Comparison of ENCODE assay signal across 20 mouse cellular contexts in genomic region chr5:38553491-38553890, GRCm38 (mm10). TPM values are rescaled to one million over a fixed set of nuclear protein-coding genes. Genes with fewer than 3 reads are reported as not detected.
A peak's percentile ranks its signal among the peaks of the same experiment; 100 is the strongest.
DNase-seq lines count a peak whose midpoint lies in the region; ATAC-seq and TF ChIP-seq lines count a peak whose summit lies in the region.
"Had no signal": no experiment of that assay in that cellular context is flagged by ENCODE, and none has a peak within 500 bp of the region (broad histone marks: within the 10 kb centered on the region; RNA-seq: fewer than 3 reads in every experiment).

No protein-coding gene starts in this region.

- H3K27ac ChIP-seq in gastrocnemius, adult 2 months, result peak overlapping the region; percentile 68
- peak overlapping the region in 1 of 2 experiments; percentile 64; a peak in 2 of 4 replicates for H3K27ac ChIP-seq in heart, embryonic 14.5 days (replicated peaks in 1 of 2; ENCODE audit: control insufficient read depth in 1 of 2, insufficient read depth in 1 of 2, low read depth in 2 of 2, low read length in 2 of 2)
- no peak overlapping the region for H3K27ac ChIP-seq in limb, embryonic 10.5 days
- H3K27ac ChIP-seq: forebrain, embryonic 12.5 days; hindbrain, embryonic 13.5 days; left cerebral cortex, adult 2 months; liver, embryonic 15.5 days; lung, embryonic 15.5 days; midbrain, embryonic 10.5 days; neural tube, embryonic 15.5 days had no signal

- no peaks in the 10 kb centered on the region for H3K27me3 ChIP-seq in heart, embryonic 14.5 days (ENCODE audit: control insufficient read depth, insufficient read depth, low read length)
- H3K27me3 ChIP-seq in E14TG2a.4 (ENCODE audit: insufficient read depth, low read length) (no peaks in the 10 kb centered on the region), myocyte (ENCODE audit: control insufficient read depth, insufficient read depth, insufficient read length) (no peaks in the 10 kb centered on the region)
- no peaks in the 10 kb centered on the region for H3K27me3 ChIP-seq in limb, embryonic 10.5 days (ENCODE audit: low read depth, poor library complexity, severe bottlenecking)
- H3K27me3 ChIP-seq: forebrain, embryonic 12.5 days; hindbrain, embryonic 13.5 days; liver, embryonic 15.5 days; lung, embryonic 15.5 days; neural tube, embryonic 15.5 days had no signal

- ATAC-seq in heart, embryonic 14.5 days (ENCODE audit: insufficient number of reproducible peaks, insufficient read depth, low FRiP score, low read depth), result no peak
- ATAC-seq: midbrain, embryonic 16.5 days had no signal

- H3K9me3 ChIP-seq in heart, embryonic 14.5 days (ENCODE audit: control insufficient read depth, low read length), result no peaks in the 10 kb centered on the region
- no peaks in the 10 kb centered on the region for H3K9me3 ChIP-seq in E14TG2a.4 (ENCODE audit: low read length)
- H3K9me3 ChIP-seq in limb, embryonic 10.5 days (replicated peaks), result no peaks in the 10 kb centered on the region
- H3K9me3 ChIP-seq: forebrain, embryonic 12.5 days; hindbrain, embryonic 13.5 days; liver, embryonic 15.5 days; lung, embryonic 15.5 days; midbrain, embryonic 10.5 days; neural tube, embryonic 15.5 days had no signal

- no peak overlapping the region for H3ac ChIP-seq in myocyte (ENCODE audit: control insufficient read depth, insufficient read length)

- H3K79me2 ChIP-seq in myocyte (ENCODE audit: control insufficient read depth, insufficient read depth), result peaks cover 80% of the 10 kb centered on the region

- intact Hi-C loops in gastrocnemius, adult 2 months (cut with DNase I), result no loop called here
- intact Hi-C loops in gastrocnemius, postnatal 36 days (cut with DNase I), result no loop called here

- H3K4me3 ChIP-seq in gastrocnemius, adult 2 months, result no peak overlapping the region
- no peak overlapping the region for H3K4me3 ChIP-seq in heart, embryonic 14.5 days (ENCODE audit: control insufficient read depth in 1 of 2, insufficient read depth in 1 of 2, low read depth in 1 of 2, low read length in 2 of 2)
- H3K4me3 ChIP-seq in E14TG2a.4 (replicated peaks; ENCODE audit: low read length), result peak overlapping the region; percentile 21; the same call in 1 of the 2 replicates
- H3K4me3 ChIP-seq in myocyte, result no peak overlapping the region
- H3K4me3 ChIP-seq in limb, embryonic 10.5 days, result no peak overlapping the region
- H3K4me3 ChIP-seq: forebrain, embryonic 12.5 days; hindbrain, embryonic 13.5 days; left cerebral cortex, adult 2 months; liver, embryonic 15.5 days; lung, embryonic 15.5 days; midbrain, embryonic 10.5 days; neural tube, embryonic 15.5 days had no signal

- DNase-seq in gastrocnemius, adult 2 months, result no peak
- DNase-seq in gastrocnemius, postnatal 36 days, result no peak
- no peak for DNase-seq in heart, adult 18-20 months
- DNase-seq in limb, embryonic 10.5 days (ENCODE audit: low spot score), result no peak
- no peak for DNase-seq in kidney, adult 11 months
- DNase-seq: kidney, postnatal 4 days; layer of hippocampus, adult 9-11 months; liver; lung, postnatal 4 days had no signal

- no peak for TF ChIP-seq CTCF in gastrocnemius, adult 2 months (IDR thresholded peaks at IDR 0.05)
- TF ChIP-seq CTCF in E14TG2a.4 (conservative IDR thresholded peaks at IDR 0.05; ENCODE audit: low read length), result no peak

- TF ChIP-seq POLR2A in myocyte (IDR thresholded peaks at IDR 0.05; ENCODE audit: insufficient read length, low read depth), result no peak

- H3K4me2 ChIP-seq in heart, embryonic 14.5 days (ENCODE audit: low read length), result no peak overlapping the region
- H3K4me2 ChIP-seq in myocyte (ENCODE audit: low read depth), result peak overlapping the region; percentile 54
- H3K4me2 ChIP-seq: forebrain, embryonic 12.5 days; hindbrain, embryonic 13.5 days; liver, embryonic 15.5 days; lung, embryonic 15.5 days; neural tube, embryonic 15.5 days had no signal

- peaks cover 98% of the 10 kb centered on the region for H3K36me3 ChIP-seq in heart, embryonic 14.5 days (ENCODE audit: control insufficient read depth, insufficient read depth, low read length)
- H3K36me3 ChIP-seq in E14TG2a.4 (ENCODE audit: insufficient read depth, low read length) (peaks cover 100% of the 10 kb centered on the region), myocyte (ENCODE audit: control insufficient read depth, insufficient read depth) (peaks cover 45% of the 10 kb centered on the region)
- peaks cover 99% of the 10 kb centered on the region for H3K36me3 ChIP-seq in limb, embryonic 10.5 days

- peak overlapping the region; percentile 30; the same call in 1 of the 2 replicates for H3K9ac ChIP-seq in heart, embryonic 14.5 days (ENCODE audit: low read length)
- H3K9ac ChIP-seq: forebrain, embryonic 12.5 days; hindbrain, embryonic 13.5 days; liver, embryonic 15.5 days; lung, embryonic 15.5 days; neural tube, embryonic 15.5 days had no signal

- 85% methylated on average over 4 of the region's 4 CpGs for WGBS in heart, embryonic 14.5 days
- WGBS in limb, embryonic 10.5 days, result 93% methylated on average over 4 of the region's 4 CpGs

- H3K4me1 ChIP-seq in heart, embryonic 14.5 days (ENCODE audit: control insufficient read depth in 2 of 2, insufficient read depth in 2 of 2, low read length in 2 of 2), result peaks cover 45 to 98% of the 10 kb centered on the region in 2 experiments
- H3K4me1 ChIP-seq in E14TG2a.4 (replicated peaks; ENCODE audit: low read depth, low read length), result peaks cover 96% of the 10 kb centered on the region
- peaks cover 8% of the 10 kb centered on the region; the same call in 1 of the 2 replicates for H3K4me1 ChIP-seq in limb, embryonic 10.5 days
- H3K4me1 ChIP-seq: forebrain, embryonic 12.5 days had no signal

TF ChIP-seq in myocyte, 11 proteins besides CTCF, POLR2A, EP300 and RAD21:
- no peak for TF ChIP-seq REST (IDR thresholded peaks at IDR 0.05; ENCODE audit: insufficient read depth, insufficient read length)
- no peak for TF ChIP-seq MYOD1 (IDR thresholded peaks at IDR 0.05; ENCODE audit: control insufficient read depth in 1 of 3, insufficient read length in 2 of 3, low read depth in 2 of 3)
- TF ChIP-seq USF1 (IDR thresholded peaks at IDR 0.05; ENCODE audit: low read depth), result no peak
- no peak for TF ChIP-seq MAX (IDR thresholded peaks at IDR 0.05; ENCODE audit: low read depth)
- TF ChIP-seq E2F4 (IDR thresholded peaks at IDR 0.05; ENCODE audit: insufficient read depth), result no peak
- no peak for TF ChIP-seq POLR2AphosphoS2 (IDR thresholded peaks at IDR 0.05; ENCODE audit: insufficient read length, low read depth)
- no peak for TF ChIP-seq SRF (IDR thresholded peaks at IDR 0.05; ENCODE audit: control insufficient read depth, insufficient read length, low read depth)
- TF ChIP-seq TCF3 (IDR thresholded peaks at IDR 0.05; ENCODE audit: insufficient read length, low read depth), result no peak

RNA-seq across cellular contexts. Expression of gene Wdr1, which starts 9.5 kb away (rescaled TPM):
- 10 to 100 TPM; 42.7 to 64.8 TPM for total RNA-seq in gastrocnemius, adult 2 months (2021)
- 10 to 100 TPM; 54.1 to 58.0 TPM for total RNA-seq in gastrocnemius, postnatal 36 days (2021)
- polyA plus RNA-seq in heart, embryonic 14.5 days (2014; fragmentation: Nextera tagmentation; extraction: Ambion mirVana), result 252 TPM in 2 replicates
- 100 to 1,000 TPM; 122 to 133 TPM for total RNA-seq in heart, adult 18-20 months (2021)
- polyA plus RNA-seq in myocyte (2012; fragmentation: generic; extraction: Trizol), result 130 TPM
- 197 and 214 TPM in 2 replicates for polyA plus RNA-seq in limb, embryonic 10.5 days (2016; fragmentation: Nextera tagmentation; extraction: Ambion mirVana)

RNA-seq across cellular contexts. Expression of gene Slc2a9, which starts 50.5 kb away (rescaled TPM):
- under 1 TPM; 0.20 to 0.25 TPM for total RNA-seq in gastrocnemius, adult 2 months (2021)
- under 1 TPM; 0.44 to 0.59 TPM for total RNA-seq in gastrocnemius, postnatal 36 days (2021)
- polyA plus RNA-seq in heart, embryonic 14.5 days (2014; fragmentation: Nextera tagmentation; extraction: Ambion mirVana), result 0.32 and 0.35 TPM in 2 replicates
- total RNA-seq in heart, adult 18-20 months (2021), result 1 to 10 TPM; 1.6 to 2.0 TPM
- 1.1 TPM for polyA plus RNA-seq in myocyte (2012; fragmentation: generic; extraction: Trizol)
- polyA plus RNA-seq in limb, embryonic 10.5 days (2016; fragmentation: Nextera tagmentation; extraction: Ambion mirVana), result 0.13 TPM in 1 of 2 replicates, not detected in the other
